Mouse (Mus musculus): Measurements from ENCODE around the gene Trmt44.

- TF ChIP-seq POLR2A (IDR thresholded peaks at IDR 0.05; ENCODE audit: control insufficient read depth, extremely low read depth, insufficient read depth, low read length, poor library complexity): no peak
- TF ChIP-seq CTCF (IDR thresholded peaks at IDR 0.05; ENCODE audit: borderline replicate concordance, control insufficient read depth, extremely low read depth, insufficient read depth, low read length, poor library complexity): peak; percentile 66; the same call in 1 of the 2 replicates
These were observed 64.3 kb downstream of the Trmt44 start for GRCm38 (mm10) chr5:35510589-35510988.

Measured in thymus, adult 2 months (tissue).